Mouse (Mus musculus): ENCODE data around the gene Rgs1.
A peak's percentile ranks its signal among the peaks of the same experiment; 100 is the strongest.

Rgs1 gene

DNA sequence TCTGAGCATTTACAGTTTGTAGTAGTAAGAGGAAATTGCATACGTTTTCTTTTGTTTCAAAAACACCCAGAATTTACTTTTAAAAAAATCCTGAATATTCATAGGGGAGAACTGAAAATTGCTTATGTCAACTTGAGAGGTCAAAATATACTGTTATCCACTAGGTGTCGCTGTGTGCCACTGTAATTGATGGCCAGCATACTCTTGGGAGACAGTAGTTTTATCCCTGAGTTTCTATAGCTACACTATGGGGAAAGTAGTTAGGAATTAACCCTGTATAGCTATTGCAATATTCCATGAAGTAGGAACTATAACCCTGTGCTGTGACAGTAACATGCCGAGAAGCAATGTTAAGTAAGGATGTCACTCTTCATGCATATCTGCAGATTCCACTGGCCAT lies 51.4 kb downstream of the Rgs1 start:
- peak; percentile 65 for DNase-seq

Measured in lung, postnatal 36 days (tissue).